Mouse (Mus musculus) limb, embryonic 11.5 days (tissue): ENCODE results near the gene Lmna. TPM values are rescaled to one million over a fixed set of nuclear protein-coding genes. Genes with fewer than 3 reads are reported as not detected.
A peak's percentile ranks its signal among the peaks of the same experiment; 100 is the strongest.

Experiments
- ATAC-seq: fragments of 200-750 bp; cut with Nextera tagmentation; 2 replicates; pipeline ENCODE4 v1.8.0; 2017; ENCODE audit warnings: low read depth; ENCODE audit not compliant: insufficient number of reproducible peaks, low FRiP score, low TSS enrichment
- DNase-seq: peaks from one replicate; pipeline ENCODE4 v3.0.0-alpha.2; 2015; ENCODE audit warnings: low spot score
- H3K27ac ChIP-seq: fragments of 300-500 bp; sonication (generic); replicated peaks from 2 replicates; pipeline ENCODE4 v1.5.1; 2014; ENCODE audit warnings: low read depth, mild to moderate bottlenecking, low read length
- H3K27me3 ChIP-seq: fragments of 300-500 bp; sonication (generic); 2 replicates; pipeline ENCODE4 v1.6.1; 2014; ENCODE audit warnings: mild to moderate bottlenecking, low read length, mixed read lengths; ENCODE audit not compliant: control insufficient read depth, insufficient read depth
- H3K36me3 ChIP-seq: fragments of 300-500 bp; sonication (generic); 2 replicates; pipeline ENCODE4 v1.6.1; 2014; ENCODE audit warnings: mild to moderate bottlenecking, low read length, moderate library complexity, mixed read lengths; ENCODE audit not compliant: control insufficient read depth, insufficient read depth
- H3K4me1 ChIP-seq: fragments of 300-500 bp; sonication (generic); 2 replicates; pipeline ENCODE4 v1.6.1; 2014; ENCODE audit warnings: low read length, mixed read lengths; ENCODE audit not compliant: control insufficient read depth, insufficient read depth
- H3K4me2 ChIP-seq: fragments of 300-500 bp; sonication (generic); 2 replicates; pipeline ENCODE4 v1.6.1; 2014; ENCODE audit warnings: low read depth, mild to moderate bottlenecking, moderate library complexity; ENCODE audit not compliant: severe bottlenecking
- H3K4me3 ChIP-seq: fragments of 300-500 bp; sonication (generic); 2 replicates; pipeline ENCODE4 v1.5.1; 2014; ENCODE audit warnings: low read depth, low read length
- H3K9ac ChIP-seq: fragments of 300-500 bp; sonication (generic); 2 replicates; pipeline ENCODE4 v1.6.1; 2014; ENCODE audit warnings: mild to moderate bottlenecking, low read length
- H3K9me3 ChIP-seq: fragments of 300-500 bp; sonication (generic); 2 replicates; pipeline ENCODE4 v1.6.1; 2016; ENCODE audit warnings: low read length; ENCODE audit not compliant: control insufficient read depth
- WGBS: fragments of 180-500 bp; shearing (Covaris S2); extraction: QIAGEN DNeasy Blood & Tissue Kit; methylation state at CpG from one replicate; pipeline ENCODE4 v1.1.7; 2014; 5-methylcytosine and 5-hydroxymethylcytosine counted together
- polyA plus RNA-seq: library from polyadenylated mRNA; unstranded; fragments of >200 nt; fragmentation: Nextera tagmentation; extraction: Ambion mirVana; gene quantifications from 2 replicates; pipeline ENCODE4 v1.2.1, GENCODE M21; 2014

Gene Lmna
- polyA plus RNA-seq, 1 experiment from 2014 or later = 20.4 TPM

DNA sequence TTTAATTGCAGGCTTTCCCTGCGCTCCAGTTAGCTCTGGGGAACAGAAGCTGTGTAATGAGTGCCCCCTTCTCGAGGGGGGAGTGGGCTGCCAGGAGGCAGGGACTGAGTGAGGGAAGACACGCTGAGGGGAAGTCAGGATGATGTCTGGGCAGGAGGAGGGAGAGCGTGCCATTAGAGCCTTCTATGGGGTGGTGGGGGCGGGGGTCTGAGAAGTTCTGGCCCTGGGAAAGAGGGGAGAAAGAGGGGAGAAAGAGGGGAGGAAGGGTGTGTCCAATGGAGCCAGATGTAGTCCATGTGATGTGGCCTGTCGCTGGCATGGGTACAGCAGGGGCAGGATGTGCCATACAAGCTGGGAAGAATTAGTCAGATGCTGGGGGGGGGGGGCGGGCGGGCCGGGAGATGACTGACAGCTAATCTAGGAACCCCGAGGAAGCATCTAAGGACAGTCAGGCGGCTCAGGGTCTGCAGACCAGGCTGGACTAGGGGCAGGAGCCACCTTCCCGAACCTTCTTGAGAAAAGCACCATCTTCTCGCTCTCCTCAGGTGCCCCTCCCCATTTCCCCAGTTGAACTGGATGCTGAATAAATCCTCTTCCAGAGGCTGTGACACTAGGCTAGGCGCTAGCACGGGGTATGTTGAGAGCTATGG lies 3.3 kb upstream of the Lmna start:
- Histone ChIP-seq H3K4me1 (peaks cover 34% of the 10 kb centered on the region), H3K4me3 (no peak overlapping the region), H3K4me2 (no peak overlapping the region), H3K9me3 (no peaks in the 10 kb centered on the region), H3K9ac (no peak overlapping the region), H3K36me3 (no peaks in the 10 kb centered on the region), H3K27me3 (no peaks in the 10 kb centered on the region), H3K27ac (peak overlapping the region; percentile 45)
- DNase-seq = no peak
- ATAC-seq = no peak
- 41% methylated on average over 12 of the region's 15 CpGs for WGBS

DNA sequence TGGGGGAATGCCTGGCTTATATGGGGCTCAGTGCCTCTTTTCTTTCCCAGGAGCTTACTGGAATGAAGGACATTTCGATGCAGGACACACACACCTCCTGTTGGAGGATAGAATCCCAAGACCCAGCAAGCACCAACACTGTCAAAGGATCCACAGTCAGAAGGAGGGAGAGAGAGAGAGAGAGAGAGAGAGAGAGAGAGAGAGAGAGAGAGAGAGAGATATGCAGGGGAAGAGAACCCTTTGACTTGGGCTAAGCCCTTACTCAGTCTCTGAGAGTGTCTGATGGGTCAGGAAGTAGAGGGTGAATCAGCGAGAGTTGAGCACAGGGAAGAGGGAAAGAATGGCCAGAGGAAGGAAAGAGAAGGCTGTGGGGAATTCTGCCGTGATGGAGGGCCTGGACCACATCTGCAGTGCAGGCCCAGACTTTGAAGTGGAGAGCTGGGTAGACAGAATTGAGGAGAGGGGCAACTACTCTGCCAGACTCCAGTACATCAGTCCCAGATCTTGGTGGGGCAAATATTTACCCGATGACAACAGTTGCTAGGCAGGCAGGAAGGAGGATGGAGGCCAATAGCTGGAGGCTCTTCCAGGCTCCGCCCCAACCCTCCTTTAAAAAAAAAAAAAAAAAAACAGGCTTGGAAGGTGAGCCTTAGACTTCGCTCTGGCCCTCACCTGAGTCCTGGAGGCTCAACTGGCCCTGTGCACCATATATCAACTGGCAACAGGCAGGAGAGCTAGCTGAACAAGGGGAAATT lies 2.6 kb upstream of the Lmna start:
- Histone ChIP-seq H3K27me3 (no peaks in the 10 kb centered on the region), H3K4me3 (no peak overlapping the region), H3K4me1 (peaks cover 34% of the 10 kb centered on the region), H3K4me2 (no peak overlapping the region), H3K9me3 (no peaks in the 10 kb centered on the region), H3K27ac (peak overlapping the region; percentile 45), H3K36me3 (no peaks in the 10 kb centered on the region), H3K9ac (no peak overlapping the region)
- DNase-seq (peak; percentile 51), ATAC-seq (no peak)
- 44% methylated on average over 6 of the region's 6 CpGs for WGBS

DNA sequence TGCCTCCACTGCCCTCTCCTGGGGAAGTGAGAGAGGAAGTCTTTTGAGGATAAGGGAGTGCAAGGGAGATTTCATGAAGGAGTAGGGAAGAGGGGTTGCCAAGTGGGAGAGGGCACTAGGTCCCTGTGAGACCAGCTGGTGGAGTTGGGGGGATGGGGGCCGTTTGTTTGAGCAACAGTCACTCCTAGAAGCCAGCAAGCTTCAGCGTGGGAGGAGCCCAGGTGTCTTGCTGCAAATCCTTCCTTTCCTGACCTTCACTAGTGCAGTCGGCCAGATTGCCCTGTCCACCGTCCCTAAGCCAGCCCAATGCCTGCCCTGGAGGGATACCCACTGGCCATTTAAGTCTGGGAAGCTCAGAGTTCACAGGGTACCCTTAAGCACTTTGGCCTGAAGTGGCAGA lies 1.8 kb upstream of the Lmna start:
- Histone ChIP-seq H3K36me3 (no peaks in the 10 kb centered on the region), H3K9ac (no peak overlapping the region), H3K9me3 (no peaks in the 10 kb centered on the region), H3K4me2 (no peak overlapping the region), H3K27me3 (no peaks in the 10 kb centered on the region), H3K4me1 (peaks cover 34% of the 10 kb centered on the region), H3K4me3 (no peak overlapping the region), H3K27ac (no peak overlapping the region; the same call in 1 of the 2 replicates)
- DNase-seq (no peak), ATAC-seq (no peak)
- WGBS = 59% methylated on average over 4 of the region's 4 CpGs

DNA sequence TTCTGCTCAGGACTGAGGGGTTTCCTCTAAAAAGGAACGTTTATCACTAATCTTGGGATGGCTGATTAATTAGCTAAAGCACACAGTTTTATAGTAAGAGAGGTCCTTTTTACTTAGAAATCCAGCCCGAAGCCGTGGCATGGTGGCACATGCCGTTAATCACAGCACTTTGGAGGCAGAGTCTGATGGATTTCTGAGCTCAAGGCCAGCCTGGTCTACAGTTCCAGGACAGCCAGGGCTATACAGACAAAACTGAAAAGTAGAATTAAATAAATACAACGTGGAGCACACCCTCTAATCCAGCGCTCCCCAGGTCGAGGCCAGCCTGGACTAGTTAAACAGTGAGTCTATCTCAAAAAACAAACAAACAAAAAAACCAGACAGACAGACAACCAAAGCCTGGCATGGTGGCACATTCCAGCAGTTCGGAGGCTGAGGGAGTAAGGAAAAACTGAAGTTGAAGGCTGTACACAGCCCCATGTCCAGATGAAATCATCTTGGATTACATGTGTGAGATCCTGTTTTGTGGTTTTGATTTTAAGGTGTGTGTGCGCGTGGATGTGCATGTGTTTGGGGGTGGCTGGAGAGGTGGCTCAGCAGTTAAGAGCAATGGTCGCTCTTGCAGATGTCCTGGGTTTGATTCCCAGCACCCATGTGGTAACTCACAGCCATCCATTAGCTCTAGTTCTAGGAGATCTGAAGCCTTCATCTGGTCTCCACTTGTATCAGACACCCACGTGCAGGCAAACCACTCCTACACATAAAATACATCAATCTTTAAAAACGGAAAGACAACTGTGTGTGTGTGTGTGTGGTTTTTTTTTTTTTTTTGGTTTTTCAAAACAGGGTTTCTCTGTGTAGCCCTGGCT lies 899 bp upstream of the Lmna start:
- H3K9ac ChIP-seq = peak overlapping the region; percentile 31
- peak overlapping the region; percentile 25 for H3K4me3 ChIP-seq
- peak overlapping the region; percentile 85 for H3K27ac ChIP-seq
- no peaks in the 10 kb centered on the region for H3K36me3 ChIP-seq
- H3K9me3 ChIP-seq = no peaks in the 10 kb centered on the region
- peaks cover 38% of the 10 kb centered on the region for H3K4me1 ChIP-seq
- no peak for ATAC-seq
- DNase-seq = no peak
- no peaks in the 10 kb centered on the region for H3K27me3 ChIP-seq
- H3K4me2 ChIP-seq = peak overlapping the region; percentile 57
- WGBS = 51% methylated on average over 13 of the region's 13 CpGs

DNA sequence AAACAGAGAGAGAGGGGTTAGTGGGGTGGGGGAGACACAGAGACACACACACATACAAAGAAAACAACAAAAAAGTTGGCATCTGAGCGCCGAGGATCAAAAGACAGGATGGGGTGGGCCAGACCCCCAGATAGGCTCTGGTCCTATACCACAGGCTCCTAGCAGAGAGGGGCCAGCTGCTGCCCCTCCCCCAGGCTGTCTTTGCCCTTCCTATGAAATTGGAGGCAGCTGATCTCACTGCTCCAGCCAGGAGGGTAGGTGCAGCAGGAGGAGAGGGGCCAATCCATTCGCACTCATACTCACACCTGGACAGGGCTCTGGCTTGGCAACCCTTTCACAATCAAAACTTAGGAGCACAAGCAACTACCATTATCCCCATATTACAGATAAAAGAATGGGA lies 506 bp downstream of the Lmna start:
- H3K4me1 ChIP-seq = peaks cover 43% of the 10 kb centered on the region
- DNase-seq (peak; percentile 45), ATAC-seq (no peak)
- H3K9me3 ChIP-seq = no peaks in the 10 kb centered on the region
- WGBS = 73% methylated on average over 3 of the region's 3 CpGs
- peak overlapping the region; percentile 57 for H3K4me2 ChIP-seq
- H3K4me3 ChIP-seq = peak overlapping the region; percentile 25
- H3K9ac ChIP-seq = peak overlapping the region; percentile 31; the same call in 1 of the 2 replicates
- no peaks in the 10 kb centered on the region for H3K36me3 ChIP-seq
- H3K27me3 ChIP-seq = no peaks in the 10 kb centered on the region
- H3K27ac ChIP-seq = peak overlapping the region; percentile 85

DNA sequence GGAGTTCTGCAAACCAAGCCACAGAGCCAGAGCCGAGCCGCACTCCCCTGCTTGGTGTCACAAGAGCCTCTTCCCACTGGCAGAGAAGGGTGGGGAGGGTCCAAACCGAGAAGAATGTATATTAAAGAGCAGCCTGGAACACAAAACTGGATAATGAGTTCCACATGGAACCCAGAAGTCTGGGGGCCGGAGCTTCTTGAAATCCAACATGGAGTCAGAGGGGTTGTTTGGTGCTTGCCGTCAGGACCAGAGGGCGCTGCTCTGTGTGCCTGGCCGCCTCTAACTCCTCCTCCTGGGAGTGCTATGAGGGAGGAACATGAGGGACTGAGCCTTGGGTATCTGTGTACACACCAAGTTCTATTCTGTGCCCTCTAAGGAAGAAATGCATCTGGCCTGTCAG lies 4.0 kb downstream of the Lmna start:
- Histone ChIP-seq H3K4me3 (no peak overlapping the region), H3K9me3 (no peaks in the 10 kb centered on the region), H3K27ac (peak overlapping the region; percentile 32; the same call in 1 of the 2 replicates), H3K9ac (no peak overlapping the region), H3K4me2 (no peak overlapping the region; the same call in 1 of the 2 replicates), H3K4me1 (peaks cover 41% of the 10 kb centered on the region), H3K36me3 (no peaks in the 10 kb centered on the region), H3K27me3 (peaks cover 13% of the 10 kb centered on the region)
- peak; percentile 52 for DNase-seq
- WGBS = 20% methylated on average over 7 of the region's 7 CpGs
- no peak for ATAC-seq

DNA sequence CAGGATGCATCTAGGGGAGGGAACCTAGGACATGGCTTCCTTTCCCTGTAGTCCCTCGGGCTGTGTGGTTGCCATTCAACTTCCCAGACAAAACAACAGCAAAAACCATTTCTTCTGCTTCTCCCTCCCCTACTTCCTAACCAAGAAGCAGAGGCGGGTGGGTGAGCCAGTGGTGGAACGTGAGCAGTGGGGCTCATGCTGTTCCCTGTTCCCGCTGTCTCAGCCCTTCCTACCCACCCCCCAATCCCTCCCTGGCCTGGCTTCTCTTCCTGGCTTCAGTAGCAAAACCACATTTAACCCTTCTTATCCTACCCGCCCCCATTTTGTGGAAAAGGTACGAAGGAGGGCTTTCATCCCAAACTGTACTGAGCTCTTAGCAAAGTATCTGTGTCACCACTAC lies 4.7 kb downstream of the Lmna start:
- no peak for DNase-seq
- no peak for ATAC-seq
- Histone ChIP-seq H3K9ac (no peak overlapping the region), H3K4me2 (no peak overlapping the region), H3K27me3 (peaks cover 13% of the 10 kb centered on the region), H3K27ac (no peak overlapping the region; the same call in 1 of the 2 replicates), H3K4me1 (peaks cover 35% of the 10 kb centered on the region), H3K4me3 (no peak overlapping the region), H3K9me3 (no peaks in the 10 kb centered on the region), H3K36me3 (no peaks in the 10 kb centered on the region)
- 74% methylated on average over 6 of the region's 6 CpGs for WGBS
